Mouse (Mus musculus): ENCODE data around the gene Zfhx3. TPM values are rescaled to one million over a fixed set of nuclear protein-coding genes. Genes with fewer than 3 reads are reported as not detected.

Gene Zfhx3
- polyA plus RNA-seq, 1 experiment from 2014 or later, result 32.2 TPM

DNA sequence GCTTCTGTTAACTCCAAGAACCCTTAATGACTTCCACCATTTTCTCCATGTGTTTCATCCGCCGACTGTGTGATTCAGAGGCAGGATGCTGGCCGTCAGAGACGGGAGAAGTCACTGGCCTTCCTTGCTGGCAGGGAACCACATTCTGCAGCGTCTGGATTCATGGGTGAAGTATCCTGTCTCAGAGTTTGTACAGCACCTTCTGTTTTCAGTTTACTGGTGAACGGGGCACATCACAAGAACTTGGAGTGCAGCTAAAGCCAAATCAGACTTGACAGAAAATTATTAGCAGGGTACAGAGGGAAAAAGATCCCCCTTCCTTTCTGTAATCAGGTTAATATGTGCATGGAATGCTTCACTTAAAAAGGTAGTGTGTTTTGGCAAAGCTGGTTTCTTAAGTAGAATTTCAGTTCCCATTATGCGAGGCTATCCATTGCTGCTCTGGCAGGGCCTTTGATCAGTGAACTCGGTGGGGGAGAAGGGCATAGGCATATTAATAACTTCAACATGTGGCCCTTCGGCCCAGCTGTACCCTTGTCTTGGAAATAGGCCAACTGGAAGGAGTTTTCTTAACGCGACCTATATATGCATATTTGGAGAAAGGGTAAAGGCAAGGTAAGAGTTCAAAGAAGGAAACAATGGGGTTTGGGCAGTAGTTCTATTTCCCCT is 1035.4 kb downstream of the Zfhx3 start:
- WGBS, result 69% methylated on average over 11 of the region's 11 CpGs

DNA sequence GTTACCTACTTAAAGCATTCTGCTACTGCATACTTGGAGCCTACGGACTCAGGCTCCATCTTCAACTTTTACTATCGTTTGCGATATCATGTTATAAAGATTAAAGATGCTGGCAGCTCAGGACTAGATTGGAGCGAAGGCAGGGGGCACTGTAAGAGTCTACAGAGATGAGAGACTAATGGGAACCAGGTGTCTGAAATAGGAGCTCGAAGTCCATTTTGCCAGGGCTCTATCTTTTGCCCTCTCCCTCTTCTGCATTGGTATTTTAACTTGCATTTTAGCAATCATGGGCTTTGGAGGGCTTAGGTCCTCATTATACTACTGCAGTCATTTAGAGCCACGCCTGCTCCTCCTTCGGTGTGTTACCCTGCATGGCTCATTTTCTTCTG is 1035.9 kb downstream of the Zfhx3 start:
- ATAC-seq (ENCODE audit: low read depth), result no peak
- 0 out of 2 replicates have a peak, but pooled peaks cover 3% of the 10 kb centered on the region for H3K9me3 ChIP-seq (ENCODE audit: control insufficient read depth, low read length)
- H3K4me1 ChIP-seq (ENCODE audit: control insufficient read depth, insufficient read depth, low read length), result no peaks in the 10 kb centered on the region
- H3K4me2 ChIP-seq (ENCODE audit: low read depth, low read length), result no peak overlapping the region
- H3K27ac ChIP-seq (ENCODE audit: low read depth, low read length), result no peak overlapping the region
- no peak overlapping the region for H3K9ac ChIP-seq (replicated peaks; ENCODE audit: low read depth, low read length)
- H3K4me3 ChIP-seq (ENCODE audit: low read depth, low read length), result no peak overlapping the region
- no peaks in the 10 kb centered on the region for H3K27me3 ChIP-seq (ENCODE audit: control insufficient read depth, insufficient read depth, low read length)
- 89% methylated on average over 7 of the region's 7 CpGs for WGBS
- H3K36me3 ChIP-seq (ENCODE audit: control insufficient read depth, insufficient read depth, low read length), result no peaks in the 10 kb centered on the region

More for the DNA sequence above, 1035.4 kb downstream of the Zfhx3 start:
- Histone ChIP-seq H3K36me3 (ENCODE audit: control insufficient read depth, insufficient read depth, low read length) (no peaks in the 10 kb centered on the region), H3K4me1 (ENCODE audit: control insufficient read depth, insufficient read depth, low read length) (no peaks in the 10 kb centered on the region), H3K4me3 (ENCODE audit: low read depth, low read length) (no peak overlapping the region), H3K9me3 (ENCODE audit: control insufficient read depth, low read length) (0 out of 2 replicates have a peak, but pooled peaks cover 3% of the 10 kb centered on the region), H3K27ac (ENCODE audit: low read depth, low read length) (no peak overlapping the region), H3K4me2 (ENCODE audit: low read depth, low read length) (no peak overlapping the region), H3K27me3 (ENCODE audit: control insufficient read depth, insufficient read depth, low read length) (no peaks in the 10 kb centered on the region), H3K9ac (replicated peaks; ENCODE audit: low read depth, low read length) (no peak overlapping the region)
- no peak for ATAC-seq (ENCODE audit: low read depth)

DNA sequence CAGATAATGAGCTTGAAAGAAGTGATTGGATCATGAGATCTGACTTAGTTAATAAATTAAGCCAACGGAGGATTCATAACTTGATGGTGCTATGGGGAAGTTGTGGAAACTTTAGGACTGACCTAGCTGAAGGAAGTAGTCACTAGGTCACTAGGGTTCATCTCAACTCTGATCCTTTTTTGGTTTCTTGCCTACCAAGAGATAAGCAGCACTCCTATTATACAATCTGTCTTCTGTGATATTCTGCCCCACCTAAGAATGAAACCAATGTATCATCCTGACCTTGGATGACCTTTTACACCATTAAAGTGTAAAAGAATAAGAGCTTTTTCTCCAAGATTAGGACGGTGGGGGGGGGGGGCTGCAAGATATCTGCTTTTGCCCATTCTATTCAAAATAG is 1042.5 kb downstream of the Zfhx3 start:
- Histone ChIP-seq H3K27ac (ENCODE audit: low read depth, low read length) (no peak overlapping the region), H3K27me3 (ENCODE audit: control insufficient read depth, insufficient read depth, low read length) (no peaks in the 10 kb centered on the region), H3K4me2 (ENCODE audit: low read depth, low read length) (no peak overlapping the region), H3K4me3 (ENCODE audit: low read depth, low read length) (no peak overlapping the region), H3K9me3 (ENCODE audit: control insufficient read depth, low read length) (0 out of 2 replicates have a peak, but pooled peaks cover 3% of the 10 kb centered on the region), H3K9ac (replicated peaks; ENCODE audit: low read depth, low read length) (no peak overlapping the region), H3K36me3 (ENCODE audit: control insufficient read depth, insufficient read depth, low read length) (no peaks in the 10 kb centered on the region), H3K4me1 (ENCODE audit: control insufficient read depth, insufficient read depth, low read length) (no peaks in the 10 kb centered on the region)
- WGBS, result 72% methylated on average over 2 of the region's 2 CpGs
- no peak for ATAC-seq (ENCODE audit: low read depth)

DNA sequence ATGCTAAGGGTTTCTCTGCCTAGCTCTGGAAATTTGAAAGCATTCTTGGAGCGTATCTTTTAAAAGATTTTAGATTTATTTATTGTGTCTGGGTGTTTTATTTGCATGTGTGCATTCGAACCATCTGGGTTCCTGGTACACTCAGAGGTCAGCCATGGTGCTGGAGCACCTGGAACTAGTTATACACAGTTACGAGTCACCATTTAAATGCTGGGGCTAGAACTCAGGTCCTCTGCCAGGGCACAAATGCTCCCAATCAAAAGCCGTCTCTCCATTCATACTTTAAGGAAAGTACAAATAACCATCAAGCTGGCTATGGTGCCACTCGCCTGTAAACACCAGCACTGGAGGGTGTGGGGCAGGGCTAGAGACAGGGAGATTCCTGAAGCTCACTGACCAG is 1047.4 kb downstream of the Zfhx3 start:
- no peak overlapping the region for H3K27ac ChIP-seq (ENCODE audit: low read depth, low read length)
- H3K27me3 ChIP-seq (ENCODE audit: control insufficient read depth, insufficient read depth, low read length), result no peaks in the 10 kb centered on the region
- H3K4me2 ChIP-seq (ENCODE audit: low read depth, low read length), result no peak overlapping the region
- H3K9ac ChIP-seq (replicated peaks; ENCODE audit: low read depth, low read length), result no peak overlapping the region
- H3K4me3 ChIP-seq (ENCODE audit: low read depth, low read length), result no peak overlapping the region
- ATAC-seq (ENCODE audit: low read depth), result no peak
- H3K4me1 ChIP-seq (ENCODE audit: control insufficient read depth, insufficient read depth, low read length), result no peaks in the 10 kb centered on the region
- no peaks in the 10 kb centered on the region for H3K36me3 ChIP-seq (ENCODE audit: control insufficient read depth, insufficient read depth, low read length)
- H3K9me3 ChIP-seq (ENCODE audit: control insufficient read depth, low read length), result no peaks in the 10 kb centered on the region
- 84% methylated on average over 5 of the region's 5 CpGs for WGBS

DNA sequence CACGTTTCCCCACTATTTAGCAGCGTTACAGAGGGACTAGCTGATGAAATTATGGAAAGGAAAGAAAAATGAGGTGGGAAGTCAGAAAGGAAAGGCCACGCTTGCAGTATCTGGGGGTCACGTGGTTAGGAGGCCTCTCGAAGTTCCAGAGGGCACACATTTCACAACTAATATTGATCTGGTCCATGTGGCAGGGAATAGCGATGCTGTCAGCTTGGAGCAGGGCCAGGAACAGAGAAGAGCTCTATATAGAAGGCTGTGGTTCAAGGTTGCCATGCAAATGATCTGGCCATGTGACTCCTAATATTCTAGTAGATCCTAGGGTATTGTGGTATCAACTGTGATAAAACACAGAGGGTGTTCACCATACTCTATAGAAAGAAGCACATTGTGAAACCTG is 1048.1 kb downstream of the Zfhx3 start:
- Histone ChIP-seq H3K27ac (ENCODE audit: low read depth, low read length) (no peak overlapping the region), H3K4me3 (ENCODE audit: low read depth, low read length) (no peak overlapping the region), H3K9me3 (ENCODE audit: control insufficient read depth, low read length) (no peaks in the 10 kb centered on the region), H3K27me3 (ENCODE audit: control insufficient read depth, insufficient read depth, low read length) (no peaks in the 10 kb centered on the region), H3K36me3 (ENCODE audit: control insufficient read depth, insufficient read depth, low read length) (no peaks in the 10 kb centered on the region), H3K4me2 (ENCODE audit: low read depth, low read length) (no peak overlapping the region), H3K9ac (replicated peaks; ENCODE audit: low read depth, low read length) (no peak overlapping the region), H3K4me1 (ENCODE audit: control insufficient read depth, insufficient read depth, low read length) (no peaks in the 10 kb centered on the region)
- 88% methylated on average over 6 of the region's 6 CpGs for WGBS
- ATAC-seq (ENCODE audit: low read depth), result no peak

DNA sequence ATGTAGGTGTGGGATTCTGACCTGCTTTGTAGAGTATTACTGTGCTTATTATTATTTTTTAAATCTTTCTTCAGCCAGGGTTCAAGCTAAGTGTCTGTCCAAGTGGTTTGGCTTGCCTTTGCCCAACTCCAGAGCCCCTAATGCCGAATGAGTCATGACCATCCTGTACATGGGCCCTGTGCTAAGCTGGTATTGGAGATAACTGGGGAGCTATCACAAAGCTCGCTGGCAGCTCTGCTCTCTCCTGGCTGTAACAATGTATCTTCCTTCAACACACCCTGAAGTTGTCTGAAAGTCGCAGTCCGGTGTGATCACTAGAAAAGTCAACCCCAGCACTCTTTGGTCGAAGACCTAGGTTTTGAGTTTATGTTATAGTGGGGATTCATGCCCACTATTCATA is 1049.0 kb downstream of the Zfhx3 start:
- no peak overlapping the region for H3K4me3 ChIP-seq (ENCODE audit: low read depth, low read length)
- H3K27me3 ChIP-seq (ENCODE audit: control insufficient read depth, insufficient read depth, low read length), result no peaks in the 10 kb centered on the region
- H3K27ac ChIP-seq (ENCODE audit: low read depth, low read length), result no peak overlapping the region
- no peak for ATAC-seq (ENCODE audit: low read depth)
- H3K4me2 ChIP-seq (ENCODE audit: low read depth, low read length), result no peak overlapping the region
- H3K4me1 ChIP-seq (ENCODE audit: control insufficient read depth, insufficient read depth, low read length), result no peaks in the 10 kb centered on the region
- H3K9ac ChIP-seq (replicated peaks; ENCODE audit: low read depth, low read length), result no peak overlapping the region
- H3K9me3 ChIP-seq (ENCODE audit: control insufficient read depth, low read length), result no peaks in the 10 kb centered on the region
- 94% methylated on average over 5 of the region's 5 CpGs for WGBS
- H3K36me3 ChIP-seq (ENCODE audit: control insufficient read depth, insufficient read depth, low read length), result no peaks in the 10 kb centered on the region

DNA sequence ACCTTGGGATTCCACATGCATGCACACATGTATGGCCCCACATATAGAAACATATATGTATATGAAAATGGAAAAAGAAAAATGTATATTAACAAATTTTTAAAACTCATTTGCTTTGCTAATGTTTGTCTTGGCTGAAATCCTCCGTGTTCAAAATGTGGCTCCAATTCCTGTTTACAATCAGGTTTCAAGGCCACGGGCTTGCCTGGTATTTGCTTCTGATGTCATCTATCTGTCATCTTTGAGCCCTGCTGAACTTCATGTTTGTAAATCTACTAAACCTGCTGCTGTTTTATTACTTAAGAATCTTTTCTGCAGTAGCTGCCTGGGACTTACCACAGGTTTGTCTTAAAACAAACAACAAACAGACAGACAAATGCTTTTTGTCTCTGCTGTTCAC is 1051.3 kb downstream of the Zfhx3 start:
- H3K9ac ChIP-seq (replicated peaks; ENCODE audit: low read depth, low read length), result no peak overlapping the region
- ATAC-seq (ENCODE audit: low read depth), result no peak
- H3K4me3 ChIP-seq (ENCODE audit: low read depth, low read length), result no peak overlapping the region
- no peaks in the 10 kb centered on the region for H3K9me3 ChIP-seq (ENCODE audit: control insufficient read depth, low read length)
- no peaks in the 10 kb centered on the region for H3K36me3 ChIP-seq (ENCODE audit: control insufficient read depth, insufficient read depth, low read length)
- H3K27me3 ChIP-seq (ENCODE audit: control insufficient read depth, insufficient read depth, low read length), result no peaks in the 10 kb centered on the region
- H3K4me1 ChIP-seq (ENCODE audit: control insufficient read depth, insufficient read depth, low read length), result no peaks in the 10 kb centered on the region
- no peak overlapping the region for H3K4me2 ChIP-seq (ENCODE audit: low read depth, low read length)
- no peak overlapping the region for H3K27ac ChIP-seq (ENCODE audit: low read depth, low read length)
- 75% methylated on average over 2 of the region's 2 CpGs for WGBS

DNA sequence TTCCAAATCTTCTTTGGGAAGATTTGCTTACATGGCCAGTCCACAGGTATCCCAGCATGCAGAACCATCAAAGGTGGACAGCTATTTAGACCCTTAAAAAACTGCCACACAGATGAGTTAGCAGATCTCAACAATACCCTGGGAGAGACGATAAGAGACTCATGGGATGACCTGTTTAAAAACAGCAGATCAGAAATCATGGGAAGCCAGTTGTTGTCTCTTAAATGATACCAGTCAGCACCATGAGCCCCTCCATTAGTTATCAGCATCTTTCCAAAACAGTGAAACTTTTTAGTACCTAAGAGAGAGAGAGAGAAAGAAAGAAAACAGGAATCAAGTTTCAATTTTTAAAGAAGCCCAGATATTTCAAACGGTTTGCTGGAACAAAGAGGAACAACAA is 1051.7 kb downstream of the Zfhx3 start:
- no peaks in the 10 kb centered on the region for H3K9me3 ChIP-seq (ENCODE audit: control insufficient read depth, low read length)
- WGBS, result 74% methylated on average over 2 of the region's 2 CpGs

DNA sequence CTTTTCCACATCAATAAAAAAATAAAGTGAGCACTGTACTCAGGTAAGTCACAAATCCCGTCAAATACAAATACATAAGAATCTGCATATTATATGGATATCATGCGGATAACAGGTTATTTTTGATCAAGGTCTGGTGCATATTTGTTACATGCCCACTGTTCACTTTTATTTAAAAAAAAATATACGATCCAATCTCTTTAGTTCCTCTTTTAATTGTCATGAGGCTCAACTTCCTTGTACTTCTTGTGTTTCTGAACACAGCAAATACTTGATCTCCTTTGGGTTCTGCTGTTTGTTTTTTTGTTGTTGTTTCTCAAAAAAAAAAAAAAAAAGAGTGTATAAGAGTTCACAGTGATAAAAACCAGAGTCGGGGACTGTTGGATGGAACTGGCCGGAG is 1052.4 kb downstream of the Zfhx3 start:
- no peak overlapping the region for H3K9ac ChIP-seq (replicated peaks; ENCODE audit: low read depth, low read length)
- H3K27ac ChIP-seq (ENCODE audit: low read depth, low read length), result no peak overlapping the region
- no peaks in the 10 kb centered on the region for H3K9me3 ChIP-seq (ENCODE audit: control insufficient read depth, low read length)
- H3K36me3 ChIP-seq (ENCODE audit: control insufficient read depth, insufficient read depth, low read length), result no peaks in the 10 kb centered on the region
- no peaks in the 10 kb centered on the region for H3K27me3 ChIP-seq (ENCODE audit: control insufficient read depth, insufficient read depth, low read length)
- ATAC-seq (ENCODE audit: low read depth), result no peak
- H3K4me3 ChIP-seq (ENCODE audit: low read depth, low read length), result no peak overlapping the region
- H3K4me2 ChIP-seq (ENCODE audit: low read depth, low read length), result no peak overlapping the region
- H3K4me1 ChIP-seq (ENCODE audit: control insufficient read depth, insufficient read depth, low read length), result no peaks in the 10 kb centered on the region
- WGBS, result 96% methylated on average over 5 of the region's 5 CpGs

More for the DNA sequence above, 1051.7 kb downstream of the Zfhx3 start:
- Histone ChIP-seq H3K4me3 (ENCODE audit: low read depth, low read length) (no peak overlapping the region), H3K27me3 (ENCODE audit: control insufficient read depth, insufficient read depth, low read length) (no peaks in the 10 kb centered on the region), H3K9ac (replicated peaks; ENCODE audit: low read depth, low read length) (no peak overlapping the region), H3K36me3 (ENCODE audit: control insufficient read depth, insufficient read depth, low read length) (no peaks in the 10 kb centered on the region), H3K4me2 (ENCODE audit: low read depth, low read length) (no peak overlapping the region), H3K27ac (ENCODE audit: low read depth, low read length) (no peak overlapping the region), H3K4me1 (ENCODE audit: control insufficient read depth, insufficient read depth, low read length) (no peaks in the 10 kb centered on the region)
- no peak for ATAC-seq (ENCODE audit: low read depth)

Data from neural tube, embryonic 14.5 days (tissue).